Mouse (Mus musculus) megakaryocyte, embryonic 14.5 days (primary cell): Measurements from ENCODE around the gene Unc119.

Source experiments
- FLI1 ChIP-seq: IDR thresholded peaks from 2 replicates; pipeline ENCODE4 v1.6.1; 2012; ENCODE audit warnings: low read length, inconsistent platforms, mixed read lengths
- GATA1 ChIP-seq: IDR thresholded peaks from 3 replicates; pipeline ENCODE4 v1.6.1; 2012; ENCODE audit warnings: mixed read lengths, low read length, inconsistent platforms, borderline replicate concordance

DNA sequence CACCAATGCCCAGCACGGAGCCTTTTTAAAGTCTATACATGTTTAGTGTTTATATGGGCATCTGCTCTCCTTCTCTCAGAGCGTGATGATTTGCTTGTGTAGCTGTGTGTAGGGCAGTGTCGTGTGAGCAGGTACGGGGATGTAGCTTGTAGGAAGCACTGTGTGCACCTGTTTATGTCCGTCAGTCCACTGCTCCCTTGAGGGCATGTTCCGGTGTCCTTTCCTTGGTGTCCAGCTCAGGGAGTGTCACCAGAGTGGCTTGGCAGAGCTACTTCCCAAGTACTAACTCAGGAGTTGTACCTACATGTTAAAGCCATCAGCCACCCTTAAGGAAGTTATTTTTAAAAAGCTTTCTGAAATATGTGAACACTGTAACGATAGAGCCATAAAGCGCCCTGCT, 6.2 kb upstream of the Unc119 start:
- TF ChIP-seq GATA1 (no peak), FLI1 (no peak)
